Mouse (Mus musculus) testis, adult 2 months (tissue): ENCODE measurements around the gene Ncor2. TPM values are rescaled to one million over a fixed set of nuclear protein-coding genes. Genes with fewer than 3 reads are reported as not detected.

Source experiments
- H3K27ac ChIP-seq: fragments of 200-500 bp; 2 replicates; pipeline ENCODE4 v1.5.1; 2012; ENCODE audit warnings: low read depth, low read length; ENCODE audit not compliant: control insufficient read depth, insufficient read depth
- H3K27me3 ChIP-seq: fragments of 200-500 bp; 2 replicates; pipeline ENCODE4 v1.6.1; 2012; ENCODE audit warnings: mild to moderate bottlenecking, low read length, moderate library complexity; ENCODE audit not compliant: control insufficient read depth, insufficient read depth
- H3K36me3 ChIP-seq: fragments of 200-500 bp; 2 replicates; pipeline ENCODE4 v1.6.1; 2012; ENCODE audit warnings: mild to moderate bottlenecking, low read length; ENCODE audit not compliant: control insufficient read depth, insufficient read depth
- H3K4me1 ChIP-seq: fragments of 200-500 bp; 2 replicates; pipeline ENCODE4 v1.6.1; 2012; ENCODE audit warnings: low read length; ENCODE audit not compliant: control insufficient read depth, insufficient read depth
- H3K4me3 ChIP-seq: fragments of 200-500 bp; 2 replicates; pipeline ENCODE4 v1.5.1; 2012; ENCODE audit warnings: low read depth, mild to moderate bottlenecking, low read length, moderate library complexity, mixed read lengths; ENCODE audit not compliant: control insufficient read depth
- CTCF ChIP-seq: fragments of 200-500 bp; IDR thresholded peaks from 2 replicates; pipeline ENCODE4 v1.5.1; 2012; ENCODE audit warnings: low read depth, mild to moderate bottlenecking, inconsistent platforms, low read length, moderate library complexity; ENCODE audit not compliant: control insufficient read depth, insufficient read depth, insufficient replicate concordance
- POLR2A ChIP-seq: fragments of 200-500 bp; IDR thresholded peaks from 2 replicates; pipeline ENCODE4 v1.6.1; 2012; ENCODE audit warnings: low read depth, mild to moderate bottlenecking, inconsistent platforms, low read length, moderate library complexity; ENCODE audit not compliant: control insufficient read depth
- polyA plus RNA-seq: library from polyadenylated mRNA; depleted of rRNA; stranded (reverse); fragments of >200 nt; gene quantifications from 2 replicates; pipeline ENCODE4 v1.2.3, GENCODE M21; 2012

The Ncor2 gene
- polyA plus RNA-seq, 1 experiment = 28.0 TPM

DNA sequence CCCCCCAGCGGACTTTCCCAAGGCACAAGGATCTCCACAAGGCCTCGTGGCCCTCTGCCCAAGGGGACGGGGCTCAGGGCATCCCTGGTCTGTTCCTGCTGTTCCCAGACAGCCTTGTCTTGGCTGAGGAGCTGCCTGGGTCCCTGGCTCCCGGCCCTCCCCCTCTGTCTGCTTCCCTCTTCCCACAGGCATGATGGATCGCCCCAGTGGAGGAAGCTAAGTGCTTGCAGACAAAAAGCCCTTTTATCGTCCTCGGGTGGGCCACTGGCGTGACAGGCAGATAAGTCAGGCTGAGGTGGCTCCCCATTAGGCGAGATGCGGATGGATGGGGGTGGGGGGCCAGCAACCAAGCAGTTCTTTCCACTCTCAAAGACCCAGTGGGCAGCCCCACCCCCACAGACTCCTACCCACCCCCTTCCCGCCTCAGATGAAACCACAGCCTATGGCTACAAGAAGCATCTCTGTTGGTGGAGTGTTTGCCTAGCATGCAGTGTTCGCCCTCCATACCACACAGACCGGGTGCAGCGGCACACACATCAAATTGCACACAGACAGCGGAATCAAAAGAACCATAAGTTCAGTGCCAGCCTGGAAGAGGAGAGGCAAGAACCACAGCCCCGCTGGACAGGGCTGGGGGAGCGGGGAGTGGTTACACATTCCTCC is 27.0 kb downstream of the Ncor2 start:
- Histone ChIP-seq H3K4me1 (peaks cover 20% of the 10 kb centered on the region), H3K27ac (no peak overlapping the region), H3K36me3 (no peaks in the 10 kb centered on the region), H3K4me3 (no peak overlapping the region), H3K27me3 (no peaks in the 10 kb centered on the region)
- TF ChIP-seq POLR2A (no peak), CTCF (no peak)

GRCm38 (mm10) chr5:125150951-125151564 is 28.0 kb downstream of the Ncor2 start:
- TF ChIP-seq CTCF (no peak), POLR2A (no peak)
- H3K4me1 ChIP-seq = peaks cover 13% of the 10 kb centered on the region
- H3K27ac ChIP-seq = no peak overlapping the region
- no peaks in the 10 kb centered on the region for H3K27me3 ChIP-seq
- H3K4me3 ChIP-seq = no peak overlapping the region
- no peaks in the 10 kb centered on the region for H3K36me3 ChIP-seq

- TF ChIP-seq POLR2A (no peak), CTCF (no peak)
- Histone ChIP-seq H3K27ac (no peak overlapping the region), H3K4me1 (peaks cover 11% of the 10 kb centered on the region), H3K4me3 (no peak overlapping the region), H3K36me3 (no peaks in the 10 kb centered on the region), H3K27me3 (no peaks in the 10 kb centered on the region)
These were observed 29.9 kb downstream of the Ncor2 start for GRCm38 (mm10) chr5:125149142-125149541.

DNA sequence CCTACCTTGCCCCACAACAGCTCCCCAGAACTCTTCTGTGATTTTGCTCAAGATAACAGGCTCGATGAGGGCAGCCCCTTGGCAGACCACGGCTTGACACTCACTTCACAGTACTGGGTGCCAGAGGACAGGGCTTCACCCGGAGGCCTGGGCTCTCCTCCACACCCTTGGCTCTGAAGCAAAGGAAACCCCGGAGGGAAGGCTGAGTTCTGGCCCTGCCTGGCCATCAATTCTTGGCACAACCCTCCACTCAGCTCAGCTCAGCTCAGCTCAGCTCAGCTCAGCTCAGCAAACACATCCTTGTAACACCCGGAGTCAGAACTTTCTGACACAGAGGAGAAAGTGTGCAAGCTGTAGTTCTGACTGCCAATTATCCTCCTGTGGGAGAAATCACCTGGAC is 30.3 kb downstream of the Ncor2 start:
- Histone ChIP-seq H3K27ac (no peak overlapping the region), H3K36me3 (no peaks in the 10 kb centered on the region), H3K4me1 (peaks cover 11% of the 10 kb centered on the region), H3K27me3 (no peaks in the 10 kb centered on the region), H3K4me3 (no peak overlapping the region)
- TF ChIP-seq CTCF (no peak), POLR2A (no peak)

GRCm38 (mm10) chr5:125148173-125148572 is 30.8 kb downstream of the Ncor2 start:
- no peak overlapping the region for H3K27ac ChIP-seq
- H3K36me3 ChIP-seq = no peaks in the 10 kb centered on the region
- no peak overlapping the region for H3K4me3 ChIP-seq
- no peak for TF ChIP-seq POLR2A
- TF ChIP-seq CTCF = no peak
- H3K4me1 ChIP-seq = peaks cover 11% of the 10 kb centered on the region
- no peaks in the 10 kb centered on the region for H3K27me3 ChIP-seq

- TF ChIP-seq CTCF (no peak), POLR2A (no peak)
- H3K27me3 ChIP-seq = no peaks in the 10 kb centered on the region
- H3K4me1 ChIP-seq = peaks cover 11% of the 10 kb centered on the region
- no peak overlapping the region for H3K27ac ChIP-seq
- no peaks in the 10 kb centered on the region for H3K36me3 ChIP-seq
- no peak overlapping the region for H3K4me3 ChIP-seq
These were observed 31.9 kb downstream of the Ncor2 start for GRCm38 (mm10) chr5:125147124-125147523.

DNA sequence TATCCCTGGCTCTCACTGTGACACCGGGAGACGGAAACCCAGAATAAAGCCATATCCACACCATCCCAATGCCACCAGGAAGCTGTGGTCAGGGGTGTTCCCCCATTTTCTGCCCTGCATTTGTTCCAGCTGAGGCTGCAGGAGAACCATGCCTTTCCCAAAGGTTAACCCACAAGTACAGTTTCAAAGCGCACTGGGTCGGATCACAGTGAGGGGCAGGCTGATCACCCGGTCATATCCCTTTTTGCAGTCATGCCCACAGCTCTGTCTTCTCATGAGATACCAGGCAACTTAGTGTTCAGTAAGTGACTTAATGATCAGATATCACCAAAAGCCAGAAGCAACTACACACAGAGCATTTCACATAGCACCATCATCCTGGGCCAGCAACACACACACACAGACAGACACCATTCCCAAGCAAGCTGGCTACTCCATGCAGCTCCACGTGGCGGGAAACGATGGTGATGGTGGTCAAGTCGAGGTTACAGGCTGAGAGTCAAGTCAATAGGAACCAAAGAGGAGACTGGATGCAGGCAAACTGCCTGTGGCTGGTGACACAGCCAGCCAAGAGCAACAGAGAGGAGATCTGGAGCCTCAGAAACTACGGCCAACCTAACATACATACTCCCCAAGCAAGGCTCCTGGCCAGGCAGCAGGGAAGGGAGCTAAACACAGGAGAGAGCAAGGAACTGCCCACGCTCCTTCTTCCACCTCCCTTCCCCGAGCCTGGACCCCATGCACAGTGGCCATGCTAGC is 35.7 kb downstream of the Ncor2 start:
- TF ChIP-seq POLR2A = no peak
- TF ChIP-seq CTCF = no peak
- H3K27ac ChIP-seq = no peak overlapping the region
- no peak overlapping the region for H3K4me3 ChIP-seq
- peaks cover 21% of the 10 kb centered on the region for H3K4me1 ChIP-seq
- H3K27me3 ChIP-seq = no peaks in the 10 kb centered on the region
- H3K36me3 ChIP-seq = no peaks in the 10 kb centered on the region
